Mouse (Mus musculus): Measurements from ENCODE around the gene Iqgap2. TPM values are rescaled to one million over a fixed set of nuclear protein-coding genes. Genes with fewer than 3 reads are reported as not detected.

Iqgap2 gene
- polyA plus RNA-seq, 1 experiment, result 44.1 TPM

- WGBS, result 86% methylated on average over 8 of the region's 8 CpGs
- Histone ChIP-seq H3K27me3 (ENCODE audit: control insufficient read depth, insufficient read depth, low read length) (no peaks in the 10 kb centered on the region), H3K36me3 (ENCODE audit: control insufficient read depth, insufficient read depth, low read length) (no peaks in the 10 kb centered on the region), H3K4me1 (ENCODE audit: control insufficient read depth, insufficient read depth, insufficient read length, low read length) (peaks cover 13% of the 10 kb centered on the region; the same call in 1 of the 2 replicates), H3K27ac (ENCODE audit: insufficient read depth, low read depth, low read length) (no peak overlapping the region), H3K4me3 (ENCODE audit: low read depth, low read length) (no peak overlapping the region)
- TF ChIP-seq CTCF (IDR thresholded peaks at IDR 0.05; ENCODE audit: extremely low read depth, insufficient read length, insufficient replicate concordance, low read depth, low read length), result no peak
Measured at GRCm38 (mm10) chr13:95868896-95869540, 22.7 kb downstream of the Iqgap2 start.

GRCm38 (mm10) chr13:95862201-95862600, 29.5 kb downstream of the Iqgap2 start:
- Histone ChIP-seq H3K27ac (ENCODE audit: insufficient read depth, low read depth, low read length) (no peak overlapping the region), H3K27me3 (ENCODE audit: control insufficient read depth, insufficient read depth, low read length) (no peaks in the 10 kb centered on the region), H3K4me3 (ENCODE audit: low read depth, low read length) (no peak overlapping the region), H3K36me3 (ENCODE audit: control insufficient read depth, insufficient read depth, low read length) (no peaks in the 10 kb centered on the region), H3K4me1 (ENCODE audit: control insufficient read depth, insufficient read depth, insufficient read length, low read length) (peaks cover 15% of the 10 kb centered on the region)
- no peak for TF ChIP-seq POLR2A (IDR thresholded peaks at IDR 0.05; ENCODE audit: low read depth, low read length)
- WGBS, result 86% methylated on average over 8 of the region's 8 CpGs

- WGBS, result 16% methylated on average over 4 of the region's 4 CpGs
- H3K4me1 ChIP-seq (ENCODE audit: control insufficient read depth, insufficient read depth, insufficient read length, low read length), result peaks cover 16% of the 10 kb centered on the region
- peak overlapping the region; percentile 48; the same call in 1 of the 2 replicates for H3K27ac ChIP-seq (ENCODE audit: insufficient read depth, low read depth, low read length)
- no peak overlapping the region for H3K4me3 ChIP-seq (ENCODE audit: low read depth, low read length)
- TF ChIP-seq CTCF (IDR thresholded peaks at IDR 0.05; ENCODE audit: extremely low read depth, insufficient read length, insufficient replicate concordance, low read depth, low read length), result no peak
- TF ChIP-seq POLR2A (IDR thresholded peaks at IDR 0.05; ENCODE audit: low read depth, low read length), result no peak
- no peaks in the 10 kb centered on the region for H3K27me3 ChIP-seq (ENCODE audit: control insufficient read depth, insufficient read depth, low read length)
- no peaks in the 10 kb centered on the region for H3K36me3 ChIP-seq (ENCODE audit: control insufficient read depth, insufficient read depth, low read length)
Measured at GRCm38 (mm10) chr13:95859271-95859670, 32.5 kb downstream of the Iqgap2 start.

GRCm38 (mm10) chr13:95858866-95859265, 32.9 kb downstream of the Iqgap2 start:
- Histone ChIP-seq H3K27me3 (ENCODE audit: control insufficient read depth, insufficient read depth, low read length) (no peaks in the 10 kb centered on the region), H3K27ac (ENCODE audit: insufficient read depth, low read depth, low read length) (peak overlapping the region; percentile 58), H3K4me3 (ENCODE audit: low read depth, low read length) (no peak overlapping the region), H3K4me1 (ENCODE audit: control insufficient read depth, insufficient read depth, insufficient read length, low read length) (peaks cover 17% of the 10 kb centered on the region), H3K36me3 (ENCODE audit: control insufficient read depth, insufficient read depth, low read length) (no peaks in the 10 kb centered on the region)
- TF ChIP-seq CTCF (IDR thresholded peaks at IDR 0.05; ENCODE audit: extremely low read depth, insufficient read length, insufficient replicate concordance, low read depth, low read length), result no peak
- TF ChIP-seq POLR2A (IDR thresholded peaks at IDR 0.05; ENCODE audit: low read depth, low read length), result no peak
- 73% methylated on average over 9 of the region's 9 CpGs for WGBS

GRCm38 (mm10) chr13:95855537-95855936, 36.2 kb downstream of the Iqgap2 start:
- 68% methylated on average over 4 of the region's 4 CpGs for whole genome bisulfite sequencing
- Histone ChIP-seq H3K4me1 (ENCODE audit: control insufficient read depth, insufficient read depth, insufficient read length, low read length) (peaks cover 27% of the 10 kb centered on the region), H3K27ac (ENCODE audit: insufficient read depth, low read depth, low read length) (no peak overlapping the region), H3K36me3 (ENCODE audit: control insufficient read depth, insufficient read depth, low read length) (no peaks in the 10 kb centered on the region), H3K4me3 (ENCODE audit: low read depth, low read length) (no peak overlapping the region), H3K27me3 (ENCODE audit: control insufficient read depth, insufficient read depth, low read length) (no peaks in the 10 kb centered on the region)
- TF ChIP-seq CTCF (IDR thresholded peaks at IDR 0.05; ENCODE audit: extremely low read depth, insufficient read length, insufficient replicate concordance, low read depth, low read length) (no peak), POLR2A (IDR thresholded peaks at IDR 0.05; ENCODE audit: low read depth, low read length) (no peak)

GRCm38 (mm10) chr13:95851611-95852010, 40.1 kb downstream of the Iqgap2 start:
- Histone ChIP-seq H3K27me3 (ENCODE audit: control insufficient read depth, insufficient read depth, low read length) (no peaks in the 10 kb centered on the region), H3K4me1 (ENCODE audit: control insufficient read depth, insufficient read depth, insufficient read length, low read length) (peaks cover 16% of the 10 kb centered on the region; the same call in 1 of the 2 replicates), H3K27ac (ENCODE audit: insufficient read depth, low read depth, low read length) (no peak overlapping the region), H3K36me3 (ENCODE audit: control insufficient read depth, insufficient read depth, low read length) (no peaks in the 10 kb centered on the region), H3K4me3 (ENCODE audit: low read depth, low read length) (no peak overlapping the region)
- TF ChIP-seq CTCF (IDR thresholded peaks at IDR 0.05; ENCODE audit: extremely low read depth, insufficient read length, insufficient replicate concordance, low read depth, low read length) (no peak), POLR2A (IDR thresholded peaks at IDR 0.05; ENCODE audit: low read depth, low read length) (no peak)
- 76% methylated on average over 4 of the region's 4 CpGs for WGBS

- TF ChIP-seq POLR2A (IDR thresholded peaks at IDR 0.05; ENCODE audit: low read depth, low read length) (no peak), CTCF (IDR thresholded peaks at IDR 0.05; ENCODE audit: extremely low read depth, insufficient read length, insufficient replicate concordance, low read depth, low read length) (no peak)
- 48% methylated on average over 5 of the region's 5 CpGs for WGBS
- no peaks in the 10 kb centered on the region for H3K27me3 ChIP-seq (ENCODE audit: control insufficient read depth, insufficient read depth, low read length)
- H3K4me1 ChIP-seq (ENCODE audit: control insufficient read depth, insufficient read depth, insufficient read length, low read length), result peaks cover 18% of the 10 kb centered on the region; the same call in 1 of the 2 replicates
- no peak overlapping the region for H3K27ac ChIP-seq (ENCODE audit: insufficient read depth, low read depth, low read length)
- no peak overlapping the region for H3K4me3 ChIP-seq (ENCODE audit: low read depth, low read length)
- no peaks in the 10 kb centered on the region for H3K36me3 ChIP-seq (ENCODE audit: control insufficient read depth, insufficient read depth, low read length)
Measured at GRCm38 (mm10) chr13:95850451-95850850, 41.3 kb downstream of the Iqgap2 start.
